Mouse (Mus musculus) myocyte (in vitro differentiated cells): Measurements from ENCODE around the gene Vegfc. TPM values are rescaled to one million over a fixed set of nuclear protein-coding genes. Genes with fewer than 3 reads are reported as not detected.
A peak's percentile ranks its signal among the peaks of the same experiment; 100 is the strongest.

Source experiments
- H3K27me3 ChIP-seq: one replicate; pipeline ENCODE4 v1.6.1; 2011; ENCODE audit not compliant: control insufficient read depth, insufficient read depth, insufficient read length
- H3K36me3 ChIP-seq: one replicate; pipeline ENCODE4 v1.6.1; 2011; ENCODE audit not compliant: control insufficient read depth, insufficient read depth
- H3K4me2 ChIP-seq: one replicate; pipeline ENCODE4 v1.6.1; 2011; ENCODE audit warnings: low read depth, control low read depth
- H3K4me3 ChIP-seq: one replicate; pipeline ENCODE4 v1.5.1; 2011; ENCODE audit warnings: mild to moderate bottlenecking, control low read depth, moderate library complexity
- H3K79me2 ChIP-seq: one replicate; pipeline ENCODE4 v1.6.1; 2011; ENCODE audit not compliant: control insufficient read depth, insufficient read depth
- H3ac ChIP-seq: one replicate; pipeline ENCODE4 v1.6.1; 2011; ENCODE audit not compliant: control insufficient read depth, insufficient read length
- CEBPB ChIP-seq: IDR thresholded peaks from 2 replicates; pipeline ENCODE4 v1.6.1; 2011; ENCODE audit warnings: mild to moderate bottlenecking, moderate library complexity; ENCODE audit not compliant: poor library complexity, insufficient read depth, severe bottlenecking
- E2F4 ChIP-seq: IDR thresholded peaks from one replicate; pipeline ENCODE4 v1.6.1; 2011; ENCODE audit warnings: mild to moderate bottlenecking, control low read depth, moderate library complexity; ENCODE audit not compliant: insufficient read depth
- MAX ChIP-seq: IDR thresholded peaks from one replicate; pipeline ENCODE4 v1.6.1; 2011; ENCODE audit warnings: low read depth, mild to moderate bottlenecking, control low read depth
- MYOD1 ChIP-seq, 3 experiments: IDR thresholded peaks; one replicate each; pipeline ENCODE4 v1.6.1; 2011; ENCODE audit warnings: control low read depth in 2 of 3, low read depth in 2 of 3, mild to moderate bottlenecking in 2 of 3, moderate library complexity in 1 of 3; ENCODE audit not compliant: insufficient read length in 2 of 3, control insufficient read depth in 1 of 3
- MYOG ChIP-seq, 3 experiments: IDR thresholded peaks; one replicate each; pipeline ENCODE4 v1.6.1; 2011; ENCODE audit warnings: control low read depth in 2 of 3, low read depth in 2 of 3, mild to moderate bottlenecking in 2 of 3; ENCODE audit not compliant: insufficient read length in 2 of 3, control insufficient read depth in 1 of 3, insufficient read depth in 1 of 3
- POLR2A ChIP-seq: IDR thresholded peaks from one replicate; pipeline ENCODE4 v1.6.1; 2011; ENCODE audit warnings: low read depth, mild to moderate bottlenecking, control low read depth, moderate library complexity; ENCODE audit not compliant: insufficient read length
- POLR2AphosphoS2 ChIP-seq: IDR thresholded peaks from one replicate; pipeline ENCODE4 v1.6.1; 2011; ENCODE audit warnings: low read depth, control low read depth; ENCODE audit not compliant: insufficient read length
- REST ChIP-seq: IDR thresholded peaks from one replicate; pipeline ENCODE4 v1.6.1; 2011; ENCODE audit warnings: mild to moderate bottlenecking, control low read depth, moderate library complexity; ENCODE audit not compliant: insufficient read depth, insufficient read length
- SRF ChIP-seq: IDR thresholded peaks from one replicate; pipeline ENCODE4 v1.6.1; 2011; ENCODE audit warnings: low read depth; ENCODE audit not compliant: control insufficient read depth, insufficient read length
- TCF12 ChIP-seq: IDR thresholded peaks from one replicate; pipeline ENCODE4 v1.6.1; 2011; ENCODE audit warnings: mild to moderate bottlenecking, control low read depth; ENCODE audit not compliant: poor library complexity, insufficient read depth, severe bottlenecking
- TCF3 ChIP-seq: IDR thresholded peaks from one replicate; pipeline ENCODE4 v1.6.1; 2011; ENCODE audit warnings: low read depth, control low read depth; ENCODE audit not compliant: insufficient read length
- USF1 ChIP-seq: IDR thresholded peaks from one replicate; pipeline ENCODE4 v1.6.1; 2011; ENCODE audit warnings: low read depth, mild to moderate bottlenecking, control low read depth, moderate library complexity
- polyA plus RNA-seq: library from polyadenylated mRNA; unstranded; fragments of >200 nt; fragmentation: generic; extraction: Trizol; gene quantifications from one replicate; pipeline ENCODE4 v1.2.1, GENCODE M21; 2012; ENCODE audit warnings: missing spikeins

Vegfc gene
- polyA plus RNA-seq, 1 experiment = 7.8 TPM

DNA sequence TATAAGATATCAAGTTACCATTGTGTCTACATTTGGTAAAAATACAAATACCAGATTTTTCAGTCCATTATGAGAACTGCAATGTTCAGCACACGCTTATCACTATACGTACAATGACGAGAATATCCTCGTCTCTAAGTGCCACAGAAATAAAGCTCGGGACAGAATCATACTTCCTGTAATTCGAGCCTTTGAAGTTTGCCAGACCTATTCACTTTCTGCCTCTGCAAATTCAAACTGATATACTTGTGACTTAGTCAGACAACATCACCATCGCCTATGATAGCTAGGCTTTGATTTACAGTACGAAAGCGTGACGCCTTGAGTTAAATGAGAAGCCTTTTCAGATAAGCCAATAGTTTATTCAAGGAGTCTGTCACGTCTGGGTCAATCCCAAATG is 1.6 kb downstream of the Vegfc start:
- no peaks in the 10 kb centered on the region for H3K27me3 ChIP-seq
- TF ChIP-seq POLR2AphosphoS2 (no peak), MYOG (IDR thresholded peaks at IDR 0.05; ENCODE audit: control insufficient read depth in 1 of 3, insufficient read depth in 1 of 3, insufficient read length in 2 of 3, low read depth in 2 of 3) (no peak), USF1 (no peak), TCF3 (no peak), POLR2A (no peak), MYOD1 (IDR thresholded peaks at IDR 0.05; ENCODE audit: control insufficient read depth in 1 of 3, insufficient read length in 2 of 3, low read depth in 2 of 3) (no peak), TCF12 (no peak), MAX (no peak), CEBPB (no peak), REST (no peak), SRF (no peak), E2F4 (no peak)
- no peaks in the 10 kb centered on the region for H3K36me3 ChIP-seq
- H3ac ChIP-seq = no peak overlapping the region
- H3K79me2 ChIP-seq = peaks cover 55% of the 10 kb centered on the region
- peak overlapping the region; percentile 84 for H3K4me2 ChIP-seq
- peak overlapping the region; percentile 82 for H3K4me3 ChIP-seq

DNA sequence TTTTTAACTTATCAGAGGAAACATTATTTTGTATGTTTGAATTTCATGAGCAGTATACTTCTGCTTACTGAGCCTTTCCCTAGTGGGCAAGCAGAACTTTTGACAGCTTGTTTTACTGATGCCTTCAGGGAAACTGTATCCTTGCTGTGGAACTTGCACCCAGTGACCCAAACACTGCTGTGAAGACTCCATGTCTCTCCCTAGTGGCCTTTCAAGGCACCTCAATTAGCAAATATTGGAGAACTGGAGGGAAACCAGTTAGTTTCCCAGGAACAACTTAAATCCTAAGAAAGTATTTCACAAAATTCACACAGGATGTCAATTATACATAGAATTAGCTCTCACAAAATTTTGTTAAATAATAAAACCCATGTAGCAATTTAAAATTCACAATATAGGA is 2.2 kb downstream of the Vegfc start:
- TF ChIP-seq POLR2AphosphoS2 (no peak), REST (no peak), TCF3 (no peak), E2F4 (no peak), POLR2A (no peak), TCF12 (no peak), CEBPB (no peak), MYOD1 (IDR thresholded peaks at IDR 0.05; ENCODE audit: control insufficient read depth in 1 of 3, insufficient read length in 2 of 3, low read depth in 2 of 3) (no peak), USF1 (no peak), MAX (no peak), SRF (no peak), MYOG (IDR thresholded peaks at IDR 0.05; ENCODE audit: control insufficient read depth in 1 of 3, insufficient read depth in 1 of 3, insufficient read length in 2 of 3, low read depth in 2 of 3) (no peak)
- H3K4me2 ChIP-seq = peak overlapping the region; percentile 84
- no peak overlapping the region for H3ac ChIP-seq
- peaks cover 61% of the 10 kb centered on the region for H3K79me2 ChIP-seq
- no peaks in the 10 kb centered on the region for H3K27me3 ChIP-seq
- no peaks in the 10 kb centered on the region for H3K36me3 ChIP-seq
- peak overlapping the region; percentile 82 for H3K4me3 ChIP-seq

DNA sequence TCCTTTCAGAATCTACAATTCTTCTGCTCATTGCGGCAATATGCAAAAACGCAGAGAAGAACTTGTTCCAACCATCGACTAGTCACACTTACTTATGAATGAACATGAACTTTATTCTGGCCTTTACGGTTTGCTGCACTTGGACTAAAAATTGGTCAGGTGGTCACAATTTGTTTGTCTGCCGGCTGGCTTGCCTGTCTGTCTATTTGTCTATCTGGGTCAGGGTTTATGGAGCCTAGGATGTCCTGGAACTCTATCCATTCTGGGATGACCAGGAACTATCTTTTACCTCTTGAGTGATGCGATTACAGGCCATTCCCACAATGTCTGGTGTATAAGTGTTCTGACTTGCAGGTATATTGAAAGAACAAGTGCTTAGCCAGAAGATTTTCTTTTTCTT is 8.5 kb downstream of the Vegfc start:
- H3K36me3 ChIP-seq = peaks cover 5% of the 10 kb centered on the region
- no peak overlapping the region for H3K4me3 ChIP-seq
- no peaks in the 10 kb centered on the region for H3K27me3 ChIP-seq
- no peak for TF ChIP-seq E2F4
- no peak for TF ChIP-seq TCF12
- no peak for TF ChIP-seq TCF3
- TF ChIP-seq CEBPB = no peak
- no peak for TF ChIP-seq SRF
- TF ChIP-seq USF1 = no peak
- TF ChIP-seq REST = no peak
- no peak for TF ChIP-seq POLR2AphosphoS2
- no peak for TF ChIP-seq MAX
- TF ChIP-seq POLR2A = no peak
- peaks cover 77% of the 10 kb centered on the region for H3K79me2 ChIP-seq
- H3ac ChIP-seq = no peak overlapping the region
- H3K4me2 ChIP-seq = no peak overlapping the region

DNA sequence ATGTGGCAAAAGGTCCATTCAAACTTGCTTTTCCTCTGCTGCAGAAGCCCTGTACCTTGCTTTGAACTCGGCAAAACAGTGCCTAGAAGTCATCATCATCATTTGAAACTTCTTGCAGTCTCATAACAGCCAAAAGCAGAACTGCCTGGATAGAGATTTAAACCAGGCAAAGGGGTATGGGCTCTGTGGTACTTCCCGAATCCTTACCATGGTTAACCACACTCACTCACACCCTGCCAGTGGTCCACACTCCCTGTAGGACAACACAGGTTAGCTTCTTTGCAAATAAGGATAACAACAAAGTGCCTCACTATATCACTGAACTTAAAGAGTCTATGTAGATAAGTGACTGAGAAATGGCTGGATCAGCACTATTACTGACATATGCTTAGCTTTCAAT is 9.7 kb downstream of the Vegfc start:
- Histone ChIP-seq H3K27me3 (no peaks in the 10 kb centered on the region), H3ac (no peak overlapping the region), H3K4me2 (no peak overlapping the region), H3K79me2 (peaks cover 71% of the 10 kb centered on the region), H3K4me3 (no peak overlapping the region), H3K36me3 (peaks cover 5% of the 10 kb centered on the region)
- no peak for TF ChIP-seq POLR2A
- no peak for TF ChIP-seq SRF
- TF ChIP-seq MYOD1 (IDR thresholded peaks at IDR 0.05; ENCODE audit: control insufficient read depth in 1 of 3, insufficient read length in 2 of 3, low read depth in 2 of 3) = no peak
- TF ChIP-seq E2F4 = no peak
- TF ChIP-seq REST = no peak
- no peak for TF ChIP-seq USF1
- TF ChIP-seq POLR2AphosphoS2 = no peak
- TF ChIP-seq MYOG (IDR thresholded peaks at IDR 0.05; ENCODE audit: control insufficient read depth in 1 of 3, insufficient read depth in 1 of 3, insufficient read length in 2 of 3, low read depth in 2 of 3) = no peak
- no peak for TF ChIP-seq TCF3
- no peak for TF ChIP-seq MAX
- TF ChIP-seq TCF12 = no peak
- no peak for TF ChIP-seq CEBPB

DNA sequence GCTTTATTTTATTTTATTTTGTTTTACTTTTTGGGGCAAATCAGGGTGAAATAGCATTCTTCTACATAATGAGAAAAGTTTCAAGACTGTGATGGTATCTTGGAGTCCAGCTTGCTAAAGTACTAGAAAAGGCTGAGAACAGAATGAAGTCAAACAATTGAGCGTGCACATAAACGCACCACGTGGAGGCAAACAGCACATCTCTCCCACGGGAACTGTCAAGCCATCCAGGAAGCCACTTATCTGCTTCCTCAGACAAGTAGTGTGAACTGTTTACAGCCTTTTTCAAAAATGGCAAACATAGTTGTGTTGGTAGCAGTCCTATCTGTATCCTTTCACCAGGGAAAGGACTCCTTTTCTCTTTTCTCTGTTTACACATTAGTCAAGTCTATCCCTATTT is 11.8 kb downstream of the Vegfc start:
- no peak overlapping the region for H3K4me2 ChIP-seq
- H3K27me3 ChIP-seq = no peaks in the 10 kb centered on the region
- peaks cover 5% of the 10 kb centered on the region for H3K36me3 ChIP-seq
- no peak overlapping the region for H3K4me3 ChIP-seq
- H3ac ChIP-seq = no peak overlapping the region
- peaks cover 58% of the 10 kb centered on the region for H3K79me2 ChIP-seq
- TF ChIP-seq REST = no peak
- no peak for TF ChIP-seq E2F4
- no peak for TF ChIP-seq SRF
- TF ChIP-seq MAX = no peak
- no peak for TF ChIP-seq USF1
- TF ChIP-seq POLR2A = no peak
- no peak for TF ChIP-seq TCF12
- no peak for TF ChIP-seq TCF3
- no peak for TF ChIP-seq MYOG (IDR thresholded peaks at IDR 0.05; ENCODE audit: control insufficient read depth in 1 of 3, insufficient read depth in 1 of 3, insufficient read length in 2 of 3, low read depth in 2 of 3)
- no peak for TF ChIP-seq POLR2AphosphoS2
- TF ChIP-seq CEBPB = no peak
- no peak for TF ChIP-seq MYOD1 (IDR thresholded peaks at IDR 0.05; ENCODE audit: control insufficient read depth in 1 of 3, insufficient read length in 2 of 3, low read depth in 2 of 3)
